ENCODE assay signal across 8 mouse cellular contexts in genomic region chr4:149587596-149588168, GRCm38 (mm10). TPM values are rescaled to one million over a fixed set of nuclear protein-coding genes. Genes with fewer than 3 reads are reported as not detected.
DNase-seq lines count a peak whose midpoint lies in the region; ATAC-seq and TF ChIP-seq lines count a peak whose summit lies in the region.

No protein-coding gene starts in this region.

- peak; percentile 33; the same call in 1 of the 2 replicates for ATAC-seq in neural tube, embryonic 11.5 days (ENCODE audit: insufficient read depth, low FRiP score, low TSS enrichment)

- TF ChIP-seq POLR2A in olfactory bulb, adult 2 months (IDR thresholded peaks at IDR 0.05; ENCODE audit: insufficient read depth, low read depth, low read length): no peak

- peaks cover 5% of the 10 kb centered on the region; the same call in 1 of the 2 replicates for H3K4me1 ChIP-seq in neural tube, embryonic 11.5 days (ENCODE audit: control insufficient read depth, insufficient read depth, low read length)
- peaks cover 12% of the 10 kb centered on the region for H3K4me1 ChIP-seq in olfactory bulb, adult 2 months (ENCODE audit: control insufficient read depth, insufficient read depth, low read length)

- 3% methylated on average over 24 of the region's 24 CpGs for WGBS in neural tube, embryonic 11.5 days
- 10% methylated on average over 24 of the region's 24 CpGs for WGBS in olfactory bulb, adult 2 months

- intact Hi-C loops in left cerebral cortex, postnatal 36 days (cut with DNase I): loop anchor here (2.0 to 5.0 kb wide), 2 partner anchors 25 to 35 kb away; no protein-coding TSS in a partner anchor

- DNase-seq in cerebellum, adult 9-10 months: peak; percentile 74
- no peak for DNase-seq in cerebellum, postnatal 14 days
- DNase-seq in neural tube, embryonic 11.5 days (ENCODE audit: low spot score): peak; percentile 49
- no peak for DNase-seq in neural tube, embryonic 10.5 days (ENCODE audit: extremely low spot score, low spot score)
- peak; percentile 73 to 80 for DNase-seq in left cerebral cortex, postnatal 36 days (ENCODE audit: low spot score in 2 of 2)
- DNase-seq in thymus, postnatal 36 days: no peak
- no peak for DNase-seq in ovary, adult 18-20 months (ENCODE audit: low spot score)

- peak; percentile 10; the same call in 1 of the 2 replicates for TF ChIP-seq CTCF in olfactory bulb, adult 2 months (IDR thresholded peaks at IDR 0.05; ENCODE audit: insufficient read depth, low read depth, low read length)

- peak overlapping the region; percentile 99 for H3K4me2 ChIP-seq in neural tube, embryonic 11.5 days (ENCODE audit: low read depth)

- 0 out of 2 replicates have a peak, but pooled peaks cover 3% of the 10 kb centered on the region for H3K27me3 ChIP-seq in neural tube, embryonic 11.5 days (ENCODE audit: control insufficient read depth, insufficient read depth, low read length)

- no peak overlapping the region for H3K27ac ChIP-seq in neural tube, embryonic 11.5 days (ENCODE audit: low read depth, low read length)
- H3K27ac ChIP-seq in olfactory bulb, adult 2 months (ENCODE audit: insufficient read depth, low read depth, low read length): no peak overlapping the region

- H3K36me3 ChIP-seq in neural tube, embryonic 11.5 days (ENCODE audit: control insufficient read depth, insufficient read depth, low read length): no peaks in the 10 kb centered on the region

- H3K9ac ChIP-seq in neural tube, embryonic 11.5 days (ENCODE audit: low read length): peak overlapping the region; percentile 76

- H3K9me3 ChIP-seq in neural tube, embryonic 11.5 days (ENCODE audit: control insufficient read depth, low read length): no peaks in the 10 kb centered on the region

- H3K4me3 ChIP-seq in neural tube, embryonic 11.5 days (ENCODE audit: low read depth, low read length): peak overlapping the region; percentile 82
- peak overlapping the region; percentile 92 for H3K4me3 ChIP-seq in olfactory bulb, adult 2 months (ENCODE audit: insufficient read depth, low read depth, low read length)

RNA-seq across cellular contexts. Expression of gene Clstn1, which starts 1.4 kb away (rescaled TPM):
- polyA plus RNA-seq in neural tube, embryonic 11.5 days (2014; fragmentation: Nextera tagmentation; extraction: Ambion mirVana): 48.6 and 59.9 TPM in 2 replicates
- total RNA-seq in left cerebral cortex, postnatal 36 days (2021): 1,000 to 10,000 TPM; 1,328 to 1,609 TPM
- 68.1 and 138 TPM in 2 replicates for polyA plus RNA-seq in olfactory bulb, adult 2 months (2012; ENCODE audit: insufficient read depth, insufficient read length, low replicate concordance, missing spikeins)

Comparison
In these comparisons a context has a peak if more than half of its experiments do, and no peak if none do; other contexts are left out.
1. DNase-seq: peak in cerebellum, adult 9-10 months (single experiment), neural tube, embryonic 11.5 days (single experiment) and left cerebral cortex, postnatal 36 days (2 of 2); none in cerebellum, postnatal 14 days (0 of 2), neural tube, embryonic 10.5 days (single experiment), thymus, postnatal 36 days (0 of 2) and ovary, adult 18-20 months (single experiment).